Mouse (Mus musculus) intestine, embryonic 16.5 days (tissue): ENCODE data around the gene Pfkl. TPM values are rescaled to one million over a fixed set of nuclear protein-coding genes. Genes with fewer than 3 reads are reported as not detected.

Experiments used
- ATAC-seq: fragments of 200-750 bp; cut with Nextera tagmentation; 2 replicates; pipeline ENCODE4 v1.8.0; 2017; ENCODE audit warnings: moderate TSS enrichment, moderate library complexity
- H3K27ac ChIP-seq: fragments of 300-500 bp; sonication (generic); 2 replicates; pipeline ENCODE4 v1.5.1; 2014; ENCODE audit warnings: mild to moderate bottlenecking, low read length
- H3K27me3 ChIP-seq: fragments of 300-500 bp; sonication (generic); replicated peaks from 2 replicates; pipeline ENCODE4 v1.6.1; 2014; ENCODE audit warnings: low read length, control low read depth, mixed read lengths; ENCODE audit not compliant: control insufficient read depth, insufficient read depth
- H3K36me3 ChIP-seq: fragments of 300-500 bp; sonication (generic); 2 replicates; pipeline ENCODE4 v1.6.1; 2014; ENCODE audit warnings: low read length, control low read depth; ENCODE audit not compliant: control insufficient read depth, insufficient read depth
- H3K4me1 ChIP-seq: fragments of 300-500 bp; sonication (generic); 2 replicates; pipeline ENCODE4 v1.6.1; 2014; ENCODE audit warnings: low read length, control low read depth, mixed read lengths; ENCODE audit not compliant: control insufficient read depth, insufficient read depth
- H3K4me2 ChIP-seq: fragments of 300-500 bp; sonication (generic); 2 replicates; pipeline ENCODE4 v1.6.1; 2014; ENCODE audit warnings: low read depth, low read length, control low read depth
- H3K4me3 ChIP-seq: fragments of 300-500 bp; sonication (generic); 2 replicates; pipeline ENCODE4 v1.5.1; 2014; ENCODE audit warnings: mild to moderate bottlenecking, low read length
- H3K9ac ChIP-seq: fragments of 300-500 bp; sonication (generic); 2 replicates; pipeline ENCODE4 v1.6.1; 2014; ENCODE audit warnings: low read depth, low read length
- H3K9me3 ChIP-seq: fragments of 300-500 bp; sonication (generic); 2 replicates; pipeline ENCODE4 v1.6.1; 2016; ENCODE audit warnings: low read length, control low read depth; ENCODE audit not compliant: control insufficient read depth
- WGBS: fragments of 180-500 bp; shearing (Covaris S2); extraction: QIAGEN DNeasy Blood & Tissue Kit; methylation state at CpG from one replicate; pipeline ENCODE4 v1.1.7; 2014; 5-methylcytosine and 5-hydroxymethylcytosine counted together
- polyA plus RNA-seq: library from polyadenylated mRNA; unstranded; fragments of >200 nt; fragmentation: Nextera tagmentation; extraction: Ambion mirVana; gene quantifications from 2 replicates; pipeline ENCODE4 v1.2.1, GENCODE M21; 2015

The Pfkl gene
- polyA plus RNA-seq, 1 experiment from 2014 or later: 298 TPM

- H3K36me3 ChIP-seq: peaks cover 3% of the 10 kb centered on the region; the same call in 1 of the 2 replicates
- H3K4me3 ChIP-seq: no peak overlapping the region
- H3K9ac ChIP-seq: no peak overlapping the region
- H3K9me3 ChIP-seq: no peaks in the 10 kb centered on the region
- no peak for ATAC-seq
- H3K27ac ChIP-seq: no peak overlapping the region
- H3K4me2 ChIP-seq: no peak overlapping the region
- 18% methylated on average over 4 of the region's 4 CpGs for WGBS
- H3K4me1 ChIP-seq: peaks cover 7% of the 10 kb centered on the region
- no peaks in the 10 kb centered on the region for H3K27me3 ChIP-seq
Measured at GRCm38 (mm10) chr10:77975653-77976052, 34.2 kb downstream of the Pfkl start.

GRCm38 (mm10) chr10:77974811-77975210 lies 35.1 kb downstream of the Pfkl start:
- H3K9ac ChIP-seq: no peak overlapping the region
- H3K4me3 ChIP-seq: no peak overlapping the region
- H3K27me3 ChIP-seq: peaks cover 5% of the 10 kb centered on the region; the same call in 1 of the 2 replicates
- H3K4me1 ChIP-seq: peaks cover 7% of the 10 kb centered on the region
- no peak overlapping the region for H3K27ac ChIP-seq
- H3K9me3 ChIP-seq: no peaks in the 10 kb centered on the region
- H3K36me3 ChIP-seq: no peaks in the 10 kb centered on the region; the same call in 1 of the 2 replicates
- no peak overlapping the region for H3K4me2 ChIP-seq
- 65% methylated on average over 5 of the region's 5 CpGs for WGBS
- no peak for ATAC-seq

- Histone ChIP-seq H3K4me1 (peaks cover 8% of the 10 kb centered on the region), H3K9me3 (no peaks in the 10 kb centered on the region), H3K4me3 (no peak overlapping the region), H3K36me3 (no peaks in the 10 kb centered on the region), H3K9ac (no peak overlapping the region), H3K27ac (no peak overlapping the region), H3K4me2 (no peak overlapping the region), H3K27me3 (peaks cover 8% of the 10 kb centered on the region; the same call in 1 of the 2 replicates)
- ATAC-seq: no peak
- 66% methylated on average over 5 of the region's 5 CpGs for WGBS
Measured at GRCm38 (mm10) chr10:77974323-77974722, 35.6 kb downstream of the Pfkl start.

- Histone ChIP-seq H3K9ac (no peak overlapping the region), H3K9me3 (no peaks in the 10 kb centered on the region), H3K27ac (no peak overlapping the region), H3K4me1 (peaks cover 6% of the 10 kb centered on the region), H3K27me3 (peaks cover 16% of the 10 kb centered on the region), H3K4me2 (no peak overlapping the region), H3K36me3 (no peaks in the 10 kb centered on the region), H3K4me3 (no peak overlapping the region)
- 62% methylated on average over 17 of the region's 17 CpGs for WGBS
- no peak for ATAC-seq
Measured at GRCm38 (mm10) chr10:77971709-77972553, 38.0 kb downstream of the Pfkl start.

GRCm38 (mm10) chr10:77971191-77971590 lies 38.7 kb downstream of the Pfkl start:
- Histone ChIP-seq H3K36me3 (no peaks in the 10 kb centered on the region), H3K27me3 (peaks cover 16% of the 10 kb centered on the region), H3K9ac (no peak overlapping the region), H3K4me2 (no peak overlapping the region), H3K9me3 (no peaks in the 10 kb centered on the region), H3K4me1 (peaks cover 6% of the 10 kb centered on the region), H3K27ac (no peak overlapping the region), H3K4me3 (no peak overlapping the region)
- 73% methylated on average over 10 of the region's 10 CpGs for WGBS
- no peak for ATAC-seq

GRCm38 (mm10) chr10:77970481-77970880 lies 39.4 kb downstream of the Pfkl start, which contains the start of gene Trpm2:
Gene Trpm2, minus strand, starts transcription at chr10:77970563.
- no peaks in the 10 kb centered on the region for H3K9me3 ChIP-seq
- 0 out of 2 replicates have a peak within 1 kb of the TSS, but pooled peaks have one; percentile 25 for H3K9ac ChIP-seq
- ATAC-seq: no peak
- H3K27me3 ChIP-seq: peaks cover 18% of the 10 kb centered on the region
- H3K4me3 ChIP-seq: peak within 1 kb of the TSS; percentile 35
- 78% methylated on average over 6 of the region's 6 CpGs for WGBS
- H3K4me2 ChIP-seq: peak within 1 kb of the TSS; percentile 64
- H3K4me1 ChIP-seq: peaks cover 6% of the 10 kb centered on the region
- no peaks in the 10 kb centered on the region for H3K36me3 ChIP-seq
- H3K27ac ChIP-seq: no peak within 1 kb of the TSS

GRCm38 (mm10) chr10:77969973-77970325 lies 39.9 kb downstream of the Pfkl start:
- H3K9ac ChIP-seq: 0 out of 2 replicates have a peak overlapping the region, but pooled peaks have one; percentile 25
- no peak overlapping the region for H3K27ac ChIP-seq
- no peaks in the 10 kb centered on the region for H3K36me3 ChIP-seq
- no peaks in the 10 kb centered on the region for H3K9me3 ChIP-seq
- WGBS: 18% methylated on average over 8 of the region's 8 CpGs
- H3K27me3 ChIP-seq: peaks cover 18% of the 10 kb centered on the region
- peak overlapping the region; percentile 35; the same call in 1 of the 2 replicates for H3K4me3 ChIP-seq
- peak overlapping the region; percentile 64 for H3K4me2 ChIP-seq
- peaks cover 6% of the 10 kb centered on the region for H3K4me1 ChIP-seq
- ATAC-seq: no peak

- peak; percentile 70; the same call in 1 of the 2 replicates for ATAC-seq
- peak overlapping the region; percentile 64 for H3K4me2 ChIP-seq
- H3K27ac ChIP-seq: no peak overlapping the region
- peaks cover 6% of the 10 kb centered on the region for H3K4me1 ChIP-seq
- WGBS: 8% methylated on average over 26 of the region's 26 CpGs
- no peaks in the 10 kb centered on the region for H3K9me3 ChIP-seq
- H3K27me3 ChIP-seq: peaks cover 18% of the 10 kb centered on the region
- H3K36me3 ChIP-seq: no peaks in the 10 kb centered on the region
- 0 out of 2 replicates have a peak overlapping the region, but pooled peaks have one; percentile 25 for H3K9ac ChIP-seq
- H3K4me3 ChIP-seq: peak overlapping the region; percentile 35
Measured at GRCm38 (mm10) chr10:77969274-77969972, 40.5 kb downstream of the Pfkl start.

GRCm38 (mm10) chr10:77963971-77964370 lies 45.9 kb downstream of the Pfkl start:
- Histone ChIP-seq H3K4me2 (no peak overlapping the region), H3K27me3 (peaks cover 7% of the 10 kb centered on the region), H3K9ac (no peak overlapping the region), H3K9me3 (no peaks in the 10 kb centered on the region), H3K36me3 (no peaks in the 10 kb centered on the region), H3K4me1 (0 out of 2 replicates have a peak, but pooled peaks cover under 1% of the 10 kb centered on the region), H3K27ac (no peak overlapping the region), H3K4me3 (no peak overlapping the region)
- 76% methylated on average over 6 of the region's 6 CpGs for WGBS
- no peak for ATAC-seq
